Mouse (Mus musculus): ENCODE measurements around the gene Ccpg1os.

Ccpg1os gene

GRCm38 (mm10) chr9:72985250-72986220 is at the start of gene Ccpg1os, which contains the start of gene Ccpg1:
TSS of gene Ccpg1os (minus strand) at chr9:72985382.
TSS of gene Ccpg1 (plus strand) at chr9:72985429.
- peak; percentile 99 for DNase-seq (ENCODE audit: low read depth, low spot score)

GRCm38 (mm10) chr9:73033406-73033805 is 48.2 kb upstream of the Ccpg1os start:
- DNase-seq (ENCODE audit: low read depth, low spot score) = no peak

GRCm38 (mm10) chr9:73031421-73031820 is 46.2 kb upstream of the Ccpg1os start:
- no peak for DNase-seq (ENCODE audit: low read depth, low spot score)

GRCm38 (mm10) chr9:73030443-73030842 is 45.3 kb upstream of the Ccpg1os start:
- DNase-seq (ENCODE audit: low read depth, low spot score) = no peak

GRCm38 (mm10) chr9:73025818-73026636 is 40.8 kb upstream of the Ccpg1os start:
- peak; percentile 79 for DNase-seq (ENCODE audit: low read depth, low spot score)

- no peak for DNase-seq (ENCODE audit: low read depth, low spot score)
These were observed 35.5 kb upstream of the Ccpg1os start for GRCm38 (mm10) chr9:73020566-73021097.

- no peak for DNase-seq (ENCODE audit: low read depth, low spot score)
These were observed 34.7 kb upstream of the Ccpg1os start for GRCm38 (mm10) chr9:73019841-73020240.

- no peak for DNase-seq (ENCODE audit: low read depth, low spot score)
These were observed 29.5 kb upstream of the Ccpg1os start for GRCm38 (mm10) chr9:73014724-73015123.

- no peak for DNase-seq (ENCODE audit: low read depth, low spot score)
These were observed 27.4 kb upstream of the Ccpg1os start for GRCm38 (mm10) chr9:73012629-73013028.

GRCm38 (mm10) chr9:73008384-73008783 is 23.2 kb upstream of the Ccpg1os start:
- DNase-seq (ENCODE audit: low read depth, low spot score) = no peak

- peak; percentile 43 for DNase-seq (ENCODE audit: low read depth, low spot score)
These were observed 21.0 kb upstream of the Ccpg1os start for GRCm38 (mm10) chr9:73006175-73006574.

GRCm38 (mm10) chr9:73005106-73005505 is 19.9 kb upstream of the Ccpg1os start:
- DNase-seq (ENCODE audit: low read depth, low spot score) = peak; percentile 62

- DNase-seq (ENCODE audit: low read depth, low spot score) = no peak
These were observed 18.9 kb upstream of the Ccpg1os start for GRCm38 (mm10) chr9:73004076-73004475.

- no peak for DNase-seq (ENCODE audit: low read depth, low spot score)
These were observed 17.0 kb upstream of the Ccpg1os start for GRCm38 (mm10) chr9:73002177-73002576.

- DNase-seq (ENCODE audit: low read depth, low spot score) = no peak
These were observed 16.3 kb upstream of the Ccpg1os start for GRCm38 (mm10) chr9:73001314-73002011.

GRCm38 (mm10) chr9:73000487-73000886 is 15.3 kb upstream of the Ccpg1os start:
- DNase-seq (ENCODE audit: low read depth, low spot score) = no peak

- peak; percentile 71 for DNase-seq (ENCODE audit: low read depth, low spot score)
These were observed 11.6 kb upstream of the Ccpg1os start for GRCm38 (mm10) chr9:72996806-72997205.

GRCm38 (mm10) chr9:72996167-72996566 is 11.0 kb upstream of the Ccpg1os start:
- DNase-seq (ENCODE audit: low read depth, low spot score) = peak; percentile 92

- no peak for DNase-seq (ENCODE audit: low read depth, low spot score)
These were observed 7.4 kb upstream of the Ccpg1os start for GRCm38 (mm10) chr9:72992576-72992975.

GRCm38 (mm10) chr9:72991420-72991819 is 6.2 kb upstream of the Ccpg1os start:
- no peak for DNase-seq (ENCODE audit: low read depth, low spot score)

GRCm38 (mm10) chr9:72988706-72989105 is 3.5 kb upstream of the Ccpg1os start:
- DNase-seq (ENCODE audit: low read depth, low spot score) = no peak
